Mouse (Mus musculus): ENCODE measurements at regions not wholly inside any gene's neighbourhood (a gene's known extent, or its start where the extent isn't known, plus 50 kb on each side); places are given as distances from the start of the nearest gene placed in this dataset.

- CTCF ChIA-PET: no interaction called here
These were observed 145.1 kb downstream of the Rps24 start for GRCm38 (mm10) chr14:24631994-24632393.

GRCm38 (mm10) chr14:24641853-24642252 lies 154.9 kb downstream of the Rps24 start:
- CTCF ChIA-PET: no interaction called here

- CTCF ChIA-PET: no interaction called here
These were observed 157.3 kb downstream of the Rps24 start for GRCm38 (mm10) chr14:24644117-24644808.

GRCm38 (mm10) chr14:24646239-24646848 lies 159.4 kb downstream of the Rps24 start:
- CTCF ChIA-PET: no interaction called here

GRCm38 (mm10) chr14:24647722-24648121 lies 160.8 kb downstream of the Rps24 start:
- CTCF ChIA-PET: no interaction called here

- CTCF ChIA-PET: no interaction called here
These were observed 163.4 kb downstream of the Rps24 start for GRCm38 (mm10) chr14:24650195-24650901.

GRCm38 (mm10) chr14:24650902-24651270 lies 164.0 kb downstream of the Rps24 start:
- CTCF ChIA-PET: no interaction called here

- CTCF ChIA-PET: no interaction called here
These were observed 165.7 kb downstream of the Rps24 start for GRCm38 (mm10) chr14:24652591-24652990.

- CTCF ChIA-PET: no interaction called here
These were observed 168.7 kb downstream of the Rps24 start for GRCm38 (mm10) chr14:24655580-24655979.

- CTCF ChIA-PET: no interaction called here
These were observed 174.9 kb downstream of the Rps24 start for GRCm38 (mm10) chr14:24661797-24662196.

- CTCF ChIA-PET: no interaction called here
These were observed 178.3 kb downstream of the Rps24 start for GRCm38 (mm10) chr14:24665210-24665609.
